Mouse (Mus musculus) hindbrain, embryonic 14.5 days (tissue): Measurements from ENCODE around the gene Prr23a1. TPM values are rescaled to one million over a fixed set of nuclear protein-coding genes. Genes with fewer than 3 reads are reported as not detected.

Experiments used
- ATAC-seq: fragments of 200-750 bp; cut with Nextera tagmentation; 2 replicates; pipeline ENCODE4 v1.8.0; 2017; ENCODE audit warnings: moderate number of reproducible peaks, mild to moderate bottlenecking, moderate TSS enrichment, moderate library complexity; ENCODE audit not compliant: low FRiP score
- DNase-seq: peaks from one replicate; pipeline ENCODE4 v3.0.0-alpha.2; 2015; ENCODE audit warnings: low spot score
- H3K27ac ChIP-seq: fragments of 300-500 bp; sonication (generic); 2 replicates; pipeline ENCODE4 v1.5.1; 2014; ENCODE audit warnings: mild to moderate bottlenecking, moderate library complexity
- H3K27me3 ChIP-seq: fragments of 300-500 bp; sonication (generic); 2 replicates; pipeline ENCODE4 v1.6.1; 2014; ENCODE audit warnings: mild to moderate bottlenecking, low read length, mixed read lengths; ENCODE audit not compliant: control insufficient read depth, insufficient read depth
- H3K36me3 ChIP-seq: fragments of 300-500 bp; sonication (generic); replicated peaks from 2 replicates; pipeline ENCODE4 v1.6.1; 2014; ENCODE audit not compliant: control insufficient read depth, insufficient read depth
- H3K4me1 ChIP-seq: fragments of 300-500 bp; sonication (generic); replicated peaks from 2 replicates; pipeline ENCODE4 v1.6.1; 2014; ENCODE audit warnings: antibody characterized with exemption, low read length, mixed read lengths; ENCODE audit not compliant: control insufficient read depth, insufficient read depth
- H3K4me2 ChIP-seq: fragments of 300-500 bp; sonication (generic); replicated peaks from 2 replicates; pipeline ENCODE4 v1.6.1; 2014; ENCODE audit warnings: mild to moderate bottlenecking, moderate library complexity
- H3K4me3 ChIP-seq: fragments of 300-500 bp; sonication (generic); replicated peaks from 2 replicates; pipeline ENCODE4 v1.5.1; 2014; ENCODE audit warnings: mild to moderate bottlenecking, low read length
- H3K9ac ChIP-seq: fragments of 300-500 bp; sonication (generic); 2 replicates; pipeline ENCODE4 v1.6.1; 2014
- H3K9me3 ChIP-seq: fragments of 300-500 bp; sonication (generic); 2 replicates; pipeline ENCODE4 v1.6.1; 2016; ENCODE audit warnings: low read length; ENCODE audit not compliant: control insufficient read depth
- WGBS: fragments of 180-500 bp; shearing (Covaris S2); extraction: QIAGEN DNeasy Blood & Tissue Kit; methylation state at CpG from one replicate; pipeline ENCODE4 v1.1.7; 2014; 5-methylcytosine and 5-hydroxymethylcytosine counted together
- polyA plus RNA-seq: library from polyadenylated mRNA; unstranded; fragments of >200 nt; fragmentation: Nextera tagmentation; extraction: Ambion mirVana; gene quantifications from 2 replicates; pipeline ENCODE4 v1.2.1, GENCODE M21; 2014

Prr23a1 gene
- polyA plus RNA-seq, 1 experiment from 2014 or later: 0.54 TPM

DNA sequence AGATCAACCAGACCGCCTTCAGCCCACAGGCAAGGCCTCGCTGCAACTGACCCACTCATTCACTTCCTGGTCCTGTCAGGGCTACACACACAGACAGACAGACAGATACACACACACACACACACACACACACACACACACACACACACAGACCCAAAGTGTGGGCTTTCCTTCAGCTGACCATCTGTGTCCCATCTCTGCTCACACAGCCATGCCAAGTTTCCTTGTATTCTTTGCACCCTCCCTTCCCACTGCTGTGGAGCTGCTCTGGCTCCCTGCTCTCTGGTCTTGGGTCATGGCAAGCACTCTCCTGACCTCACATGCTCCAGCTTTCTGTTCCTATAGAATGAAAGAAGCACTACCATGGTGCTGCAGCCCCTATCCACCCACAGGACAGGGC is 22.8 kb upstream of the Prr23a1 start:
- Histone ChIP-seq H3K36me3 (no peaks in the 10 kb centered on the region), H3K27ac (no peak overlapping the region), H3K4me2 (no peak overlapping the region), H3K27me3 (no peaks in the 10 kb centered on the region), H3K9me3 (peaks cover 7% of the 10 kb centered on the region; the same call in 1 of the 2 replicates), H3K9ac (no peak overlapping the region), H3K4me1 (no peaks in the 10 kb centered on the region), H3K4me3 (no peak overlapping the region)
- 98% methylated on average over 2 of the region's 2 CpGs for WGBS
- ATAC-seq: no peak
- DNase-seq: no peak

DNA sequence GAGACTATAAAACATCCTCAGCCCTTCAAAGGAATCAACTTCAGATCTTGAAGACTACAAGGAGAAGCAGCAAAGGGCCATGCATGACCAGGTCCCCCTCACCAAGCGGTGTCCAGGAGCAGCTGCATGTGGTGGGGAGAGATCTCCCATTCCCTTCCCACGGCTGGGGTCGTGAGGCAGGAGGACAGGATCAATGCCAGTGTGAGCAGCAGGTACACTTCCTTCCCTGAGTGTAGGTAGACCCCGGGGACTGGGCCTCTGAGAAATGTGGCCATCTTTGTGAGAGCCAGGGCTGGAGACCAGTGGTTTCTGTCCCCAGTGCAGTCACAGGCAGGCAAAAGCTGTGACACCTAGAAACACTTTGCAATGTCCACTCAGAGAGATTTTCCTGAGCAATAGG is 21.8 kb upstream of the Prr23a1 start:
- WGBS: 85% methylated on average over 4 of the region's 4 CpGs
- no peaks in the 10 kb centered on the region for H3K27me3 ChIP-seq
- no peak overlapping the region for H3K27ac ChIP-seq
- no peak overlapping the region for H3K9ac ChIP-seq
- peaks cover 7% of the 10 kb centered on the region; the same call in 1 of the 2 replicates for H3K9me3 ChIP-seq
- H3K4me2 ChIP-seq: no peak overlapping the region
- H3K36me3 ChIP-seq: no peaks in the 10 kb centered on the region
- H3K4me1 ChIP-seq: no peaks in the 10 kb centered on the region
- ATAC-seq (no peak), DNase-seq (no peak)
- H3K4me3 ChIP-seq: no peak overlapping the region

GRCm38 (mm10) chr9:98821067-98821466 is 21.2 kb upstream of the Prr23a1 start:
- no peaks in the 10 kb centered on the region for H3K36me3 ChIP-seq
- H3K4me1 ChIP-seq: no peaks in the 10 kb centered on the region
- peaks cover 7% of the 10 kb centered on the region; the same call in 1 of the 2 replicates for H3K9me3 ChIP-seq
- H3K27ac ChIP-seq: no peak overlapping the region
- DNase-seq: no peak
- no peak for ATAC-seq
- no peaks in the 10 kb centered on the region for H3K27me3 ChIP-seq
- no peak overlapping the region for H3K9ac ChIP-seq
- no peak overlapping the region for H3K4me2 ChIP-seq
- H3K4me3 ChIP-seq: no peak overlapping the region

GRCm38 (mm10) chr9:98823805-98824204 is 18.5 kb upstream of the Prr23a1 start:
- no peaks in the 10 kb centered on the region for H3K4me1 ChIP-seq
- H3K4me3 ChIP-seq: no peak overlapping the region
- H3K9ac ChIP-seq: no peak overlapping the region
- no peak for ATAC-seq
- no peak overlapping the region for H3K4me2 ChIP-seq
- no peak for DNase-seq
- H3K36me3 ChIP-seq: no peaks in the 10 kb centered on the region
- peaks cover 7% of the 10 kb centered on the region; the same call in 1 of the 2 replicates for H3K9me3 ChIP-seq
- no peak overlapping the region for H3K27ac ChIP-seq
- 94% methylated on average over 7 of the region's 7 CpGs for WGBS
- no peaks in the 10 kb centered on the region for H3K27me3 ChIP-seq

GRCm38 (mm10) chr9:98829508-98829907 is 12.8 kb upstream of the Prr23a1 start:
- Histone ChIP-seq H3K36me3 (no peaks in the 10 kb centered on the region), H3K4me1 (no peaks in the 10 kb centered on the region), H3K9me3 (no peaks in the 10 kb centered on the region), H3K9ac (no peak overlapping the region), H3K4me3 (no peak overlapping the region), H3K4me2 (no peak overlapping the region), H3K27ac (no peak overlapping the region), H3K27me3 (no peaks in the 10 kb centered on the region)
- WGBS: 67% methylated on average over 5 of the region's 5 CpGs
- DNase-seq (no peak), ATAC-seq (no peak)

- 81% methylated on average over 7 of the region's 7 CpGs for WGBS
Observed at GRCm38 (mm10) chr9:98837537-98838074, 4.7 kb upstream of the Prr23a1 start.

DNA sequence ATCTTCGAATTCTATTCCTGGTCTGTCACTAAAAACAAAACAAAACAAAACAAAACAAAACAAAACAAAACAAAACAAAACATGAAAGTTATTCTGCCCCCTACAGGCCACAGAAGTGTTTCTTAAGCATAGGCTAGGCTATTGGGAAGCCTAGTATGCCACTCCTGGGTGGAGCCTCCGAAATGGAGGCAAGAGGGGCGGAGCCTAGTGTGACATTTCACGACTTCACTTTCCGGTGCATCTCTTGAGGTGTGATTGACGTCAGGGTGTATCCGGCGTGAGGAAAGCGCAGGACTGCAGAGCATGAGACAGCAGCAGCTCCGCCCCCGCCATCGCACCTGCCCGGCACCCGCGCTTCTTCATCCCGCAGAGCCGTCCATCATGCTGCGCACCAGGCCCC is 13.9 kb downstream of the Prr23a1 start, which contains the start of gene Prr23a2:
Gene Prr23a2 (plus strand): TSS at position 285 of the 400 bp plus-strand sequence.
- Histone ChIP-seq H3K4me2 (no peak within 1 kb of the TSS), H3K4me1 (no peaks in the 10 kb centered on the region), H3K36me3 (no peaks in the 10 kb centered on the region), H3K9me3 (no peaks in the 10 kb centered on the region), H3K27ac (no peak within 1 kb of the TSS), H3K27me3 (no peaks in the 10 kb centered on the region), H3K4me3 (no peak within 1 kb of the TSS), H3K9ac (no peak within 1 kb of the TSS)
- ATAC-seq (no peak), DNase-seq (no peak)
- WGBS: 75% methylated on average over 18 of the region's 18 CpGs

More at GRCm38 (mm10) chr9:98837537-98838074, 4.7 kb upstream of the Prr23a1 start:
- ATAC-seq (no peak), DNase-seq (no peak)
- Histone ChIP-seq H3K9me3 (no peaks in the 10 kb centered on the region), H3K27me3 (no peaks in the 10 kb centered on the region), H3K4me2 (no peak overlapping the region), H3K9ac (no peak overlapping the region), H3K27ac (no peak overlapping the region), H3K4me3 (no peak overlapping the region), H3K4me1 (no peaks in the 10 kb centered on the region), H3K36me3 (no peaks in the 10 kb centered on the region)

DNA sequence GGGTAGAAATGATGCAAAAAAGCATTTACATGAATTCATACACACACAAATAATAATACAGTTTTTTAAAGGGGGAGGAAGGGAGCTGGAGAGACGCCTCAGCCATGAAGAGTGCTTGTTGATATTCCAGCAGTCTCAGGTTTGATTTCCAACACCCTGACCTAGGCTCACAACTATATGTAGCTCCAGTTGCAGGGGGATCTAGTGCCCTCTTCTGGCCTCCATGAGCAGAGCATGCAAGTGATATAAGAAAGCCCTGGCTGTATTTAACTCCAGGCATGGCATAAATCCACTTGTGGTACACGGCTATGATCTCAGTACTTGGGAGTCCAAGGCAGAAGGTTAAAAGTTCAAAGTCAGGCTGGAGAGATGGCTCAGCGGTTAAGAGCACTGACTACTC is 21.2 kb downstream of the Prr23a1 start:
- Histone ChIP-seq H3K4me1 (no peaks in the 10 kb centered on the region), H3K4me3 (no peak overlapping the region), H3K27me3 (no peaks in the 10 kb centered on the region), H3K27ac (no peak overlapping the region), H3K9me3 (no peaks in the 10 kb centered on the region), H3K4me2 (no peak overlapping the region), H3K9ac (no peak overlapping the region), H3K36me3 (no peaks in the 10 kb centered on the region)
- no peak for DNase-seq
- WGBS: 71% methylated on average over 3 of the region's 3 CpGs
- ATAC-seq: no peak

DNA sequence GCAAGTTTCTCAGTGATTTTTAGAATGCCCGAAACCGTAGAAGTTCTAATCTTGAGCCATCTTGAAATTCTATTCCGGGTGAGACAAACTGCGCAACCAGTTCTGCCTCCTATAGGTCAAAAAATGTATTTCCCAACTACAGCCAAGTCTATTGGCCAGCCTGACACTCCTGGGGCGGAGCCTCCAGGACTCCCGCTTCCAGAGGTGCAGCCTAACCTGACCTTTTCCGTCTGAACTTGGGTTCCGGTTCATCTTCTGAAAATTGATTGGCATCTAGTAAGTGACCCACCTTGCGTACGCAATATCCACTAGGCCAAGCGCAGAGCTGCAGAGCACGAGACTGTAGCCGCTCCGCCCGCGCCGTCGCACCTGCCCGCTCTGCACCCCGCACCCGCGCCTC is 22.3 kb downstream of the Prr23a1 start, which contains the start of gene Prr23a3:
Gene Prr23a3 (plus strand): TSS at position 197 of the 400 bp plus-strand sequence.
- Histone ChIP-seq H3K27ac (no peak within 1 kb of the TSS), H3K4me3 (no peak within 1 kb of the TSS), H3K9me3 (no peaks in the 10 kb centered on the region), H3K27me3 (no peaks in the 10 kb centered on the region), H3K4me2 (no peak within 1 kb of the TSS), H3K36me3 (no peaks in the 10 kb centered on the region), H3K4me1 (no peaks in the 10 kb centered on the region), H3K9ac (no peak within 1 kb of the TSS)
- ATAC-seq (no peak), DNase-seq (no peak)
- 62% methylated on average over 22 of the region's 22 CpGs for WGBS
